Mouse (Mus musculus) kidney, adult 2 months (tissue): ENCODE data around the gene Carmil3. TPM values are rescaled to one million over a fixed set of nuclear protein-coding genes. Genes with fewer than 3 reads are reported as not detected.

Experiments
- DNase-seq: peaks from one replicate; pipeline ENCODE4 v3.0.0; 2021
- H3K27ac ChIP-seq: fragments of 200-500 bp; 2 replicates; pipeline ENCODE4 v1.5.1; 2012; ENCODE audit warnings: low read depth, low read length, control low read depth, inconsistent platforms; ENCODE audit not compliant: insufficient read depth
- H3K27me3 ChIP-seq: fragments of 200-500 bp; replicated peaks from 2 replicates; pipeline ENCODE4 v1.6.1; 2012; ENCODE audit warnings: mild to moderate bottlenecking, moderate library complexity, low read length, inconsistent platforms; ENCODE audit not compliant: control insufficient read depth, insufficient read depth
- H3K36me3 ChIP-seq: fragments of 200-500 bp; 2 replicates; pipeline ENCODE4 v1.6.1; 2012; ENCODE audit warnings: mild to moderate bottlenecking, moderate library complexity, low read length, inconsistent platforms; ENCODE audit not compliant: control insufficient read depth, insufficient read depth
- H3K4me1 ChIP-seq: fragments of 200-500 bp; 2 replicates; pipeline ENCODE4 v1.6.1; 2011; ENCODE audit warnings: low read length; ENCODE audit not compliant: control insufficient read depth, insufficient read depth
- H3K4me3 ChIP-seq: fragments of 200-500 bp; 2 replicates; pipeline ENCODE4 v1.5.1; 2011; ENCODE audit warnings: mild to moderate bottlenecking, low read depth, low read length, control low read depth; ENCODE audit not compliant: insufficient read depth
- CTCF ChIP-seq: fragments of 200-500 bp; conservative IDR thresholded peaks from 2 replicates; pipeline ENCODE4 v1.5.1; 2011; ENCODE audit warnings: low read depth, mild to moderate bottlenecking, control low read depth, low read length, moderate library complexity, mixed read lengths; ENCODE audit not compliant: insufficient read depth, insufficient read length
- POLR2A ChIP-seq: fragments of 200-500 bp; IDR thresholded peaks from one replicate; pipeline ENCODE4 v1.6.1; 2011; ENCODE audit warnings: low read depth, low read length, control low read depth
- WGBS: fragments of 180-500 bp; shearing (Covaris S2); methylation state at CpG from one replicate; pipeline ENCODE4 v1.1.7; 2018; 5-methylcytosine and 5-hydroxymethylcytosine counted together
- polyA plus RNA-seq: library from polyadenylated mRNA; depleted of rRNA; stranded (reverse); fragments of >200 nt; gene quantifications from 2 replicates; pipeline ENCODE4 v1.2.3, GENCODE M21; 2012

The Carmil3 gene
- polyA plus RNA-seq, 1 experiment = 3.5 TPM

DNA sequence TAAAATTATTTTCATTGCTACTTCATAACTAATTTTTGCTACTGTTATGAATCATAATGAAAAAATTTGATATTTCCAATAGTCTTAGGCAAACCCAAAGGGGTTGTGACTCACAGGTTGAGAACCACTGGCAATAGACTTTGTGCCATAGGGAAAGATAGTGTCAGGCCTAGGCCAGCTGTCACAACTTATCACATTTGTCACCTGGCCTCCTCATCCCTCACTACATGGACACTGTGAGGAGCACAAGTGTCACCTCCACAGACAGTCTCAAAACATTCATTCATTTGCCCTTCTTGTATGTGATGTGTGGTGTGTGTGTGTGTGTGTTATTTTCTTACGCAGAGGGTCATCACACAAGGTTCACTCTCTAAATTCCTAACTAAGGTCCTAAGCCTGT lies 13.0 kb upstream of the Carmil3 start:
- Histone ChIP-seq H3K4me3 (no peak overlapping the region), H3K4me1 (peaks cover 12% of the 10 kb centered on the region), H3K36me3 (no peaks in the 10 kb centered on the region), H3K27me3 (no peaks in the 10 kb centered on the region), H3K27ac (no peak overlapping the region)
- DNase-seq = no peak
- TF ChIP-seq POLR2A (no peak), CTCF (no peak)
- 100% methylated on average over 1 of the region's 1 CpGs for WGBS

DNA sequence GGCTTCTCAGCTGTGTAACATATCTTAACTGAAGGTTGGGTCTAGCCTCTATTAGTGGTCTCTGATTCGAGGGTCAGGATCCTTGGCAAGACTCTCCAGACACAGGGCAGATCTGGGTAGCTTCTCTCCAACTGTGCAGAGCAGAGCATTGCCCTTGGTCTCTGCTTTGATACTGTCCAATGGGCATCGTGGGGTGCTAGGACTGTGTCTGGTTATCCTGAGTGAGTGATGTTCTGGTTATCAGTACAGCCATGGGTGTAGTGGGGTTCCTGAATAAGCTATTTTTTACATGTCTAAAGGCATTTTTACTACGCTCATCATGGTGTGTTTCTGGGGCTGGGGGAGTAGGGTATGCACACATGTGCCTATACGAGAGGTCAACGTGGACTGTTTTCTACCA lies 12.6 kb upstream of the Carmil3 start:
- Histone ChIP-seq H3K4me3 (no peak overlapping the region), H3K4me1 (peaks cover 12% of the 10 kb centered on the region), H3K36me3 (no peaks in the 10 kb centered on the region), H3K27me3 (no peaks in the 10 kb centered on the region), H3K27ac (peak overlapping the region; percentile 78; the same call in 1 of the 2 replicates)
- no peak for DNase-seq
- 94% methylated on average over 5 of the region's 5 CpGs for WGBS
- TF ChIP-seq POLR2A (no peak), CTCF (no peak)

DNA sequence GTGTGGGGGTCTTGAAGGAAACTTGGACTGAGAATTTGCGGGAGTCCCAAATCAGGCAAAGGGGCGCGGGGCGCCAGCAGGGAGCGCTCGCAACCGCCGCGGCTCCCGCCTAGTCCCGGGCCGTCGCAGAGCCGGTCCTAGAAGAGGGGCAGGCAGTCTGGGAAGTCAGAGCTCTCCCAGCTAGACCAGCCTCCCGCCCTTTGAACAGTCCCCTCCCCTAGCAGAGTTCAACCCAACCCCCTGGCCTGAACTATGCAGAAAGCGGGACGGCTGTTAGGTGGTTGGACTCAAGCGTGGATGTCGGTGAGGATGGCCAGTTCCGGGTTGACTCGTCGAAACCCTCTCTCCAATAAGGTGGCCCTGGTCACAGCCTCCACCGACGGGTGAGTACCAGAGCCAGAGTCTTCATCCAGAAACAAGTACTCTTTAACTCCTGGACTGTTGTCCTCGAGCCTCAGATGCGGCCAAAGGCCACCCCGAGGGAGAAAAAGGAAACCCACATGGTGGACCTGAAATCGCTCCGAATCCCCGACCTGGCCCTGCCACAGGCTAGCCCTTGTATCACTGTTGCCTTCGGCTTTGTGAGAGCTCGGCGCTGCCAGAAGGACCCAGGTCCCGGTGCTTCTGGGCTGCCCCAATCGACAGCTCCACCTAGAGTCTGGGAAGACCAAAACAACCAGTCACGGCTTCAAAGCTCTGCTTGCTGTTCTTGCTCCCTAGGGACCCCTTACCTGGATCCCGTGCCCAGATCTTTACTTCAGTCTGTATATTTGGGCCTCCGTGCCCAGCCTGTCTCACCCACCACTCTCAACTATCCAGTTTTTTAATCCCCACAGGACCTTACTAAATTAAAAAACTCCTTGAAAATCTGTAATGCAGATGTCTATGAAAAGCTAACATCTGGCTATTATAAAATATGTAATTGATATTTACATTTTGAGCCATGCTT lies 11.5 kb upstream of the Carmil3 start, which contains the start of gene Dhrs4:
Dhrs4 (plus strand) TSS at position 108 of the 949 bp plus-strand sequence.
- no peaks in the 10 kb centered on the region for H3K27me3 ChIP-seq
- under 1% methylated on average over 38 of the region's 38 CpGs for WGBS
- TF ChIP-seq POLR2A (peak; percentile 77), CTCF (peak; percentile 69)

DNA sequence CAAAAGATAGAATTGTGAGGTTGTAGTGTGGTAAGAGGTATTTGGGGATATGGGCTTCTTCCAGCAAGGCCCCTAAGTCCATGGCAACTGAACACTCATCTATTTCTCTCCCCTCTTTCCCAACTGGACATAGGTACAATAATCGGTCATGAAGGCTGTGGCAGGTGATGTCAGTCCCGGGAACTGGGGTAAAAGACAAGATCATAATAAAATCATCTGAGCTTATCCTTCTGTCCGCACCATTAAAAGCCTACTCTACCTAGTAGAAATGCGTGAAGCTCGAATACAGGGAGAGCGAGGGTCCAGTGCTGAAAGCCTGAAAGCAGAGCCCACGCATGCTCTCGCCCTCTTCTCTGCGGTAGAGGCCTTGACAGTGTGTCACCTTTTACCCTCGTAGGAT lies 10.8 kb upstream of the Carmil3 start:
- Histone ChIP-seq H3K4me3 (no peak overlapping the region), H3K36me3 (no peaks in the 10 kb centered on the region), H3K27me3 (no peaks in the 10 kb centered on the region), H3K27ac (no peak overlapping the region), H3K4me1 (peaks cover 12% of the 10 kb centered on the region)
- TF ChIP-seq POLR2A (no peak), CTCF (no peak)
- WGBS = 82% methylated on average over 10 of the region's 10 CpGs
- DNase-seq = no peak

More for the DNA sequence above, 11.5 kb upstream of the Carmil3 start, which contains the start of gene Dhrs4:
- Histone ChIP-seq H3K36me3 (no peaks in the 10 kb centered on the region), H3K27ac (peak within 1 kb of the TSS; percentile 78), H3K4me1 (peaks cover 12% of the 10 kb centered on the region), H3K4me3 (peak within 1 kb of the TSS; percentile 63)
- DNase-seq = peak; percentile 93

DNA sequence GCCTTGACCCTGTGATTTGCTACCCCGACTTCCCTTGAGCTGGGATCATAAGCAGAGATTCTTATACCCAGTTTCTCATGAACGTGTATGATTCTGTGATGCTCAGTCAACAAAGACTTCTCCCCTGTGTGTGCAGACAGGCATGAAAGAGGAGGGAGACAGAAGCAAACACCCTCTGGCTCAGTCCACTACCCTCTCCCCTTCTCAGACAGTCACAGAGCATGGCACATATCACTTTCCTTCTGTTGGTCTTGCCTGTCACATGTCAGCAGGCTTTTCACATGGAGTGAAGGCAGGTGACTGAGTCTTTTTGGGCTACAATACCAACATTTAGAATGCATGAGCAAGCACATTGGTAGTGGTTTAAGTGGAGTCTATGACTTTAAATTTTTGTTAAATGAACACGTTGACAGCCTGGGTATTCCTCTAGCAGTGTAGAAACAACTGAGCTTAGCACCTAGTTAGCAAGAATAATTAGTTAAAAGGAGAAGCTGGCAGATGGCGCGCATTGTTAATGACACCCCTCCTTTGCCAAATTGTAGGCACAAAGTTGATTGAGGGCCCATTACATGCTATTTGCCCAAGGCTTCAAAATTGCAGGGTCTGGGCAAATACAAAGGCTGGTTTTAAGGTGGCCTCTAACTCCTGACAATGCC lies 5.9 kb upstream of the Carmil3 start:
- no peak for TF ChIP-seq CTCF
- TF ChIP-seq POLR2A = no peak
- 70% methylated on average over 5 of the region's 5 CpGs for WGBS
- Histone ChIP-seq H3K4me3 (no peak overlapping the region), H3K36me3 (no peaks in the 10 kb centered on the region), H3K27ac (no peak overlapping the region), H3K4me1 (peaks cover 6% of the 10 kb centered on the region), H3K27me3 (no peaks in the 10 kb centered on the region)
- DNase-seq = no peak

DNA sequence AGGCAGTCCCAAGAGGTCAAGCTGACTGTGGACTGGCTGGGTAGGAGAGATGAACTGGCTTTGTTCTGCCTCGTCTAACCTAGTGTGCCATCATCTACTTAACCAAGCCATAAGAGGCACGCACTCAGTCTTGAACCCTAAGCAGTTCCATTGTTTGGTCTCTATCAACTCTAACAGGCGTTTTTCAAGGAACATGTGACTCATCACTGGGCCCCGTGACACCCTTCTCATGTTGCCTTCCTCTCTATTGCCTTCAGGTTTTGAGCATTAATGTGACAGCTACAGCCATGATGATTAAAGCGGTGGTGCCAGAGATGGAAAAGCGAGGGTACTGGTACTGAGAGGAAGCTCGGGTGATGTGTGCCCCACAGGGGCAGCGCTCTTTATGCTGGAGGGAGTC lies 3.6 kb upstream of the Carmil3 start:
- H3K4me1 ChIP-seq = no peaks in the 10 kb centered on the region
- WGBS = 86% methylated on average over 8 of the region's 8 CpGs
- H3K4me3 ChIP-seq = no peak overlapping the region
- no peak for DNase-seq
- TF ChIP-seq POLR2A (no peak), CTCF (no peak)
- H3K27me3 ChIP-seq = no peaks in the 10 kb centered on the region
- H3K27ac ChIP-seq = no peak overlapping the region
- no peaks in the 10 kb centered on the region for H3K36me3 ChIP-seq
